Mouse (Mus musculus) frontal cortex, adult 2 months (tissue): ENCODE measurements around the gene Abhd11. TPM values are rescaled to one million over a fixed set of nuclear protein-coding genes. Genes with fewer than 3 reads are reported as not detected.

ENCODE experiments used
- DNase-seq, 2 experiments: peaks; one replicate each; pipeline ENCODE4 v3.0.0; 2022; ENCODE audit warnings: low spot score in 1 of 2; ENCODE audit errors: extremely low spot score in 1 of 2
- polyA plus RNA-seq: library from polyadenylated mRNA; depleted of rRNA; stranded (reverse); fragments of >200 nt; gene quantifications from 2 replicates; pipeline ENCODE4 v1.2.3, GENCODE M21; 2012

The Abhd11 gene
- polyA plus RNA-seq, 1 experiment: 68.4 TPM

DNA sequence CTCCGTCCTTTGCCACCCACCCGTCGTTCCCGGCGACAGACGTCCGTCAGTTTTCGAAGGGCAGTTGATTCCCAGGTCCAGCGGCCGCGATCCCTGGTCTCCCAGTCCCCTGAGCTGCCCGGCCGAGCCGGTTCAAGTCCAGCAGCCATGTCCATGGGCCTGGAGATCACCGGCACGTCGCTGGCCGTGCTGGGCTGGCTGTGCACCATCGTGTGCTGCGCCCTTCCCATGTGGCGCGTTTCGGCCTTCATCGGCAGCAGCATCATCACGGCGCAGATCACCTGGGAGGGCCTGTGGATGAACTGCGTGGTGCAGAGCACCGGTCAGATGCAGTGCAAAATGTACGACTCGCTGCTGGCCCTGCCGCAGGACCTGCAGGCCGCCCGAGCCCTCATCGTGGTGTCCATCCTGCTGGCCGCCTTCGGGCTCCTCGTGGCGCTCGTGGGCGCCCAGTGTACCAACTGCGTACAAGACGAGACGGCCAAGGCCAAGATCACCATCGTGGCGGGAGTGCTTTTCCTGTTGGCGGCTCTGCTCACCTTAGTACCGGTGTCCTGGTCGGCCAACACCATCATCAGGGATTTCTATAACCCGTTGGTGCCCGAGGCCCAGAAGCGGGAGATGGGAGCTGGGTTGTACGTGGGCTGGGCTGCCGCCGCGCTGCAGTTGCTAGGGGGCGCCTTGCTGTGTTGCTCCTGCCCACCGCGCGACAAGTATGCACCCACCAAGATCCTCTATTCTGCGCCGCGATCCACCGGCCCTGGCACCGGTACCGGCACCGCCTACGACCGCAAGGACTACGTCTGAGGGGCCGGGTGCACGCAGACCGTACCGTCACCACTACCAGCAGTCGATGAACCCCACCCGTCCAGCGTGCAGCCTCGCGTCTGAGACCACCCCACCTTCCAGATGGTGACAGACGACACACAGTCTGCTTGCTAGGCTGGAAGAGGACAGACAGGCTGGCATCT lies 22.4 kb upstream of the Abhd11 start:
- DNase-seq: no peak

- no peak for DNase-seq
These were observed 19.8 kb upstream of the Abhd11 start for GRCm38 (mm10) chr5:134989166-134989565.

DNA sequence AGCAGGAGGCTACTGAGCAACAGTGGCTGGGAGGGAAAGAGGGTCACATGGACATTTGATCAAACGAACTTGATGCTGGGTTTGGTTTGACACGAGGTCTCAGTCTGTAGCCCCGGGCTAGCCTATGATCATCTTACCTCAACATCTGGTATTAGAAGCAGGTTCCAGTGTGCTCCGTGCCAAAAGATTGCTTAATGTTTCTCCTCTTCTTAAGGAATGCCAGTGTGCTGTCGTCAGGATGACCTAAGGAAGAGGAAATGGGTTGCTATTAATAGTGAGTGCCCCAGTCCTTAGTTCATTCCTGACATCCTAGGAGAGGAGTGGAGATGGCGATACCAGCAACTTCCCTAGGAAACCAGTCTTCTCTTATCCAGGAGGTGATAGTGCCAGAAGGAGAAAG lies 19.2 kb upstream of the Abhd11 start:
- no peak for DNase-seq

GRCm38 (mm10) chr5:134992566-134992965 lies 16.4 kb upstream of the Abhd11 start:
- no peak for DNase-seq

GRCm38 (mm10) chr5:134998359-134998758 lies 10.6 kb upstream of the Abhd11 start:
- no peak for DNase-seq

- DNase-seq: no peak
These were observed 9.2 kb upstream of the Abhd11 start for GRCm38 (mm10) chr5:134999797-135000196.

- no peak for DNase-seq
These were observed 8.2 kb upstream of the Abhd11 start for GRCm38 (mm10) chr5:135000751-135001150.

- DNase-seq: no peak
These were observed 7.6 kb upstream of the Abhd11 start for GRCm38 (mm10) chr5:135001309-135001708.

- no peak for DNase-seq
These were observed 6.8 kb upstream of the Abhd11 start for GRCm38 (mm10) chr5:135002151-135002550.

GRCm38 (mm10) chr5:135007802-135008571 lies 965 bp upstream of the Abhd11 start:
- DNase-seq: peak in 1 of 2 experiments; percentile 45

GRCm38 (mm10) chr5:135009590-135010319 lies 803 bp downstream of the Abhd11 start:
- DNase-seq: peak; percentile 84

DNA sequence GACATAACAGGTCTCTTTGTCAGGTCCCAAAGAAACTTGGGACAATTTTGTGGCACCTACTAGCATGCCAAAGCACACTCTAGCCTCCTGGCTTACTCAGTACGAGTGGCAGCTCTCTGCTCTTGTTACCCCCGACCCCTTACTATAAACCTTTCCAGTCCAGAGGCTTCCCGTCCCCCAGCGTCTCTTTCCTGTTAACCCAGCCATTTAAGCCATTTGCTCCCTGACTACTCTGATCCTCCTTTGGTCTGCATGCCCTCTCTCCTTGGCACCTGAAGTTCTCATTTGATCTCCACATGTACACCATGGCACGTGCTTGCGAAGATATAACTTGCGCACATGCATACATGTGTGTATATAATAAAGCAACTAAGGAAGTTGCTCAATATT lies 1.4 kb downstream of the Abhd11 start:
- DNase-seq: no peak

GRCm38 (mm10) chr5:135010841-135011743 lies 2.1 kb downstream of the Abhd11 start:
- DNase-seq: no peak

GRCm38 (mm10) chr5:135011809-135012613 lies 3.1 kb downstream of the Abhd11 start:
- DNase-seq: no peak

DNA sequence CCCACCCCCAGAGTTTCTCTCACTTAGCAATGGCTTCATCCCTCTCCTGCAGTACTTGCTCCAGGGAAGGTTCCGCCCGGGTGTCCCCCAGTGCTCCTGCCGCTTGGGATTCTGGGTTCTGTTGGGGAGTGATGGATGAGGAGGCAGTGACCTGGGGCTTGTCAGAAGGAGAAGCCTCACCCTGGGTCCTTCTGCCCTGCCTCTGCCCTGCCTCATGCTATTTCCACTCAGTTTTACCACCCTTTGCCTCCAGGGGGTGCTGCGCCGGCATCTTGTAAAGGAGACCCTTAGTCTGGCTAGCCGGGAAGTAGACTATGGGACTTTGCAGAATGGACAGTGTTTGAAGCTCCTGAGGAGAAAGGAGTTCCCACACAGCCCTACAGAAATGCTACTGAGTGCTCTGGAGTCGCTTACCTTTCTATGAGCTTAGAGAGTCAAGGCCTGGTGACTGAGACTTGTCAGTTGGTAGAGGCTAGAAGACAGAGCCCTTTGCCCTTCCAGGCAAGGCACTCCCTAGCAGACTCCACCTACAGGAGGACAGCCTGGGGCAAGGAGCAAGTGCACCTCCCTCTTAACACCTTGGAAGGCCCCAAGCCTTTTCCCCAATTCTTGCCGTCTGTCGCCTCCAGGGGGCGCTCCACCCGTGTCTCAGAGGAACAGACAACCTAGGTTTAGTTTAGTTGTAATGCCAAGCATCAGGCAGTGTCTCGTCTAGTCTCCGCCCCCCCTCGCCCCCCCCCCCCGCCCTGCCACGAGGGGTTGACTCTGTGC lies 3.9 kb downstream of the Abhd11 start:
- DNase-seq: peak in 1 of 2 experiments; percentile 87

DNA sequence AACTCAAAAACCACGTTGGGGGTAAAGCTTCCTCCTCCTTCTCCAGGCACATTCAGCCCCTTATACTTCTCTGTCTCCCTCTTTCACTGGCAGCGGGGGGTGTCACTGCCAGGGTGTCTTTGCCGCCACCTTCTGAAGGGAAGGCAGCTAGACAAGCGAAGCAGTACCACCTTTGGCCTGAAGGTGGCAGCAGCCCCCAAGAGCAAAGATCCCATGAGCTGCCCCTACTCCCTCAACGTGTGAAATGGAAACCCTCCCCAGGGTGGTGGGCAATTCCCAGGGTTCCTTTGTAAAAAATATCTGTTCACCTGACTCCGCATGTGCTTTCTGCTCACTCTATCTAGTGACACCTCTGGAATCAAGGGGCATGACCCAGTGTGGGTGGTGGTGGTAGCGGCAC lies 6.5 kb downstream of the Abhd11 start:
- peak in 1 of 2 experiments; percentile 97 for DNase-seq

- DNase-seq: no peak
These were observed 7.3 kb downstream of the Abhd11 start for GRCm38 (mm10) chr5:135016224-135016759.

DNA sequence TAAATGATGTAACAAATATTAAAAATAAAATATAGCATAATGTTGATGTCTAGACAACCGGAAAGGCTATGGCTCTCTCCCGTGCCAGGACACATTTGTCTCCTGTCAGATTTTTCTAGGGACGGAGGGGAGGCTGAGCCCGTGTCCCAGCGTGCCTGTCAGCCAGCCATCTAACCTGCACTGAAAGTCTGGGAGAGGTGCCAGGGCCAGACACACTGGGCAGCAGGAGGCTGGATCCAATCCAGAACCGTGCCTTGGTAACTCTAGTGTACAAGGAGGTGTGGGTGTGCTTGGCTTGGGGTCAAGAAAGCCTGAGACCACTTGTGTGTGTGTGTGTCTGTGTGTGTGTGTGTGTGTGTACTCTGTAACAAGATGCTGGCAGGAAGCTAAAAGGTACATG lies 12.9 kb downstream of the Abhd11 start:
- no peak for DNase-seq
